Mouse (Mus musculus) MEL (cell line): Measurements from ENCODE around the gene Stim1. TPM values are rescaled to one million over a fixed set of nuclear protein-coding genes. Genes with fewer than 3 reads are reported as not detected.

ENCODE experiments used
- DNase-seq: peaks from one replicate; pipeline ENCODE4 v3.0.0; 2011; ENCODE audit warnings: low read depth, low spot score
- H3K27ac ChIP-seq: 2 replicates; pipeline ENCODE4 v1.5.1; 2012; ENCODE audit warnings: low read depth, mild to moderate bottlenecking, control low read depth, low read length, moderate library complexity; ENCODE audit not compliant: control insufficient read depth
- H3K27me3 ChIP-seq, 2 experiments: fragments of 150-350 bp in 1 of 2; sonication (generic) in 1 of 2; 2 replicates each; pipeline ENCODE4 v1.6.1; 2012; ENCODE audit warnings: low read length in 2 of 2, mild to moderate bottlenecking in 2 of 2, improper control_type of control experiment in 1 of 2, moderate library complexity in 1 of 2; ENCODE audit not compliant: insufficient read depth in 2 of 2, control insufficient read depth in 1 of 2
- H3K36me3 ChIP-seq, 2 experiments: 2 replicates each; pipeline ENCODE4 v1.6.1; 2012 to 2014; ENCODE audit warnings: low read length in 2 of 2, improper control_type of control experiment in 1 of 2, inconsistent platforms in 1 of 2, mild to moderate bottlenecking in 1 of 2; ENCODE audit not compliant: insufficient read depth in 2 of 2, control insufficient read depth in 1 of 2
- H3K4me1 ChIP-seq, 2 experiments: fragments of 150-350 bp in 1 of 2; sonication (generic) in 1 of 2; 2 replicates each; pipeline ENCODE4 v1.6.1; 2012; ENCODE audit warnings: low read length in 2 of 2, improper control_type of control experiment in 1 of 2, mild to moderate bottlenecking in 1 of 2; ENCODE audit not compliant: insufficient read depth in 2 of 2, control insufficient read depth in 1 of 2
- H3K4me3 ChIP-seq, 2 experiments: fragments of 150-350 bp in 1 of 2; sonication (generic) in 1 of 2; 2 replicates each; pipeline ENCODE4 v1.5.1; 2012; ENCODE audit warnings: low read depth in 2 of 2, low read length in 2 of 2, mild to moderate bottlenecking in 2 of 2, moderate library complexity in 2 of 2, control low read depth in 1 of 2, improper control_type of control experiment in 1 of 2; ENCODE audit not compliant: control insufficient read depth in 1 of 2, insufficient read depth in 1 of 2
- H3K79me2 ChIP-seq: 2 replicates; pipeline ENCODE4 v1.6.1; 2012; ENCODE audit warnings: mild to moderate bottlenecking, low read length, moderate library complexity; ENCODE audit not compliant: control insufficient read depth, poor library complexity, insufficient read depth
- H3K9ac ChIP-seq: 2 replicates; pipeline ENCODE4 v1.6.1; 2012; ENCODE audit warnings: low read depth, mild to moderate bottlenecking, control low read depth, low read length, moderate library complexity; ENCODE audit not compliant: control insufficient read depth, poor library complexity, severe bottlenecking
- H3K9me3 ChIP-seq: fragments of 150-350 bp; sonication (generic); replicated peaks from 2 replicates; pipeline ENCODE4 v1.6.1; 2012; ENCODE audit warnings: mild to moderate bottlenecking, low read length, improper control_type of control experiment, moderate library complexity; ENCODE audit not compliant: insufficient read depth
- BHLHE40 ChIP-seq: IDR thresholded peaks from 2 replicates; pipeline ENCODE4 v1.6.1; 2012; ENCODE audit warnings: low read depth, mild to moderate bottlenecking, inconsistent platforms, low read length, improper control_type of control experiment, borderline replicate concordance
- CHD2 ChIP-seq: IDR thresholded peaks from 2 replicates; pipeline ENCODE4 v1.6.1; 2011; ENCODE audit warnings: low read length, improper control_type of control experiment
- CTCF ChIP-seq, 3 experiments: IDR thresholded peaks in 2 of 3; conservative IDR thresholded peaks in 1 of 3; 2 replicates each; pipeline ENCODE4 v1.5.1; 2011 to 2012; ENCODE audit warnings: low read length in 3 of 3, low read depth in 2 of 3, mild to moderate bottlenecking in 2 of 3, improper control_type of control experiment in 1 of 3, inconsistent platforms in 1 of 3, mixed read lengths in 1 of 3, moderate library complexity in 1 of 3; ENCODE audit not compliant: control insufficient read depth in 1 of 3, insufficient read depth in 1 of 3, poor library complexity in 1 of 3, severe bottlenecking in 1 of 3
- E2F4 ChIP-seq: IDR thresholded peaks from 2 replicates; pipeline ENCODE4 v1.6.1; 2011; ENCODE audit warnings: low read depth, low read length, improper control_type of control experiment, borderline replicate concordance
- ETS1 ChIP-seq: IDR thresholded peaks from 2 replicates; pipeline ENCODE4 v1.6.1; 2012; ENCODE audit warnings: low read depth, mild to moderate bottlenecking, inconsistent platforms, low read length, improper control_type of control experiment, moderate library complexity
- JUND ChIP-seq: IDR thresholded peaks from 2 replicates; pipeline ENCODE4 v1.6.1; 2011; ENCODE audit warnings: low read depth, mild to moderate bottlenecking, improper control_type of control experiment, low read length
- MAZ ChIP-seq: IDR thresholded peaks from 2 replicates; pipeline ENCODE4 v1.6.1; 2012; ENCODE audit warnings: low read depth, mild to moderate bottlenecking, inconsistent platforms, low read length, improper control_type of control experiment
- MEF2A ChIP-seq: IDR thresholded peaks from 2 replicates; pipeline ENCODE4 v1.6.1; 2014; ENCODE audit warnings: low read depth, mild to moderate bottlenecking, inconsistent platforms, low read length, improper control_type of control experiment; ENCODE audit not compliant: poor library complexity, insufficient replicate concordance, severe bottlenecking; ENCODE audit errors: extremely low read depth
- MYB ChIP-seq: IDR thresholded peaks from 2 replicates; pipeline ENCODE4 v1.6.1; 2011; ENCODE audit warnings: mild to moderate bottlenecking, low read depth, low read length, improper control_type of control experiment
- POLR2A ChIP-seq, 2 experiments: IDR thresholded peaks; 2 replicates each; pipeline ENCODE4 v1.6.1; 2011 to 2012; ENCODE audit warnings: low read length in 2 of 2, mild to moderate bottlenecking in 2 of 2, control low read depth in 1 of 2, improper control_type of control experiment in 1 of 2, low read depth in 1 of 2, moderate library complexity in 1 of 2; ENCODE audit not compliant: control insufficient read depth in 1 of 2, insufficient read depth in 1 of 2, poor library complexity in 1 of 2
- POLR2AphosphoS2 ChIP-seq: IDR thresholded peaks from 2 replicates; pipeline ENCODE4 v1.6.1; 2011; ENCODE audit warnings: low read length, improper control_type of control experiment
- POLR2AphosphoS5 ChIP-seq: IDR thresholded peaks from 2 replicates; pipeline ENCODE4 v1.6.1; 2012; ENCODE audit warnings: low read depth, borderline replicate concordance, mild to moderate bottlenecking, inconsistent platforms, low read length, moderate library complexity, mixed read lengths
- TCF12 ChIP-seq: IDR thresholded peaks from 2 replicates; pipeline ENCODE4 v1.6.1; 2014; ENCODE audit warnings: low read depth, mild to moderate bottlenecking, inconsistent platforms, low read length, improper control_type of control experiment, moderate library complexity
- UBTF ChIP-seq: IDR thresholded peaks from 2 replicates; pipeline ENCODE4 v1.6.1; 2012; ENCODE audit warnings: low read depth, mild to moderate bottlenecking, inconsistent platforms, low read length, improper control_type of control experiment, moderate library complexity, borderline replicate concordance; ENCODE audit not compliant: insufficient read depth
- ZC3H11A ChIP-seq: IDR thresholded peaks from 2 replicates; pipeline ENCODE4 v1.6.1; 2012; ENCODE audit warnings: low read depth, mild to moderate bottlenecking, inconsistent platforms, low read length, improper control_type of control experiment
- polyA plus RNA-seq, 2 experiments: library from polyadenylated mRNA; stranded (reverse) in 1 of 2; unstranded in 1 of 2; fragments of >175 nt in 1 of 2; fragments of >200 nt in 1 of 2; gene quantifications; 2 replicates each; pipeline versions ENCODE4 v1.2.1 to v1.2.4; 2012; ENCODE audit warnings: low replicate concordance in 2 of 2, low read depth in 1 of 2; ENCODE audit not compliant: insufficient read length in 2 of 2, insufficient read depth in 1 of 2, missing spikeins in 1 of 2
- total RNA-seq: library from RNA; depleted of rRNA; stranded (reverse); fragments of 300-350 nt; gene quantifications from 2 replicates; pipeline ENCODE4 v1.2.3, GENCODE M21; 2012

The Stim1 gene
- total and polyA plus RNA-seq, 3 experiments = 26.1 to 65.0 TPM; not detected in 1

DNA sequence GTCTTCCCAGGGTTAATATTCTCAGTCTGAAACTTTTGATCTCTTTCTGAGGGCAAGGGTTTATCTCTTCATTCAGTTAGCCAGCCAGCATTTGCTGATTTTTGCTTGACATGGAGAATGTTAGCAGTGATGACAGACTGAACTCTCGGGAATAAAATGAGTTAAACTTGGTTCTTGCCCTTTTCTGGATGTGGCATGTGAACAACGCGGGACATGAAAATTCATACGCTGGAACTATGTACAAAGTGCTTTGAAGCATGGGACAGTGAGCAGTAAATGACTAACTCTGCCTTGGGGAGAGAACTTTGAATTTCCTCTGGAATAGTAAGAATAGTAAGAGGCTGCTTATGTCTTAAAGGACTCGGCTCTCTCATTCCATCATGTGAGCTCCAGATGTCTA is 81.6 kb downstream of the Stim1 start:
- no peaks in the 10 kb centered on the region for H3K27me3 ChIP-seq
- H3K4me3 ChIP-seq = no peak overlapping the region
- no peak overlapping the region for H3K9ac ChIP-seq
- H3K27ac ChIP-seq = no peak overlapping the region
- no peak for DNase-seq
- H3K9me3 ChIP-seq = no peaks in the 10 kb centered on the region
- no peak for TF ChIP-seq TCF12
- no peak for TF ChIP-seq MYB
- no peak for TF ChIP-seq CTCF (IDR thresholded peaks at IDR 0.05 in 2 of 3, conservative IDR thresholded peaks at IDR 0.05 in 1 of 3; ENCODE audit: control insufficient read depth in 1 of 3, insufficient read depth in 1 of 3, low read depth in 2 of 3, low read length in 3 of 3, poor library complexity in 1 of 3, severe bottlenecking in 1 of 3)
- TF ChIP-seq POLR2A (IDR thresholded peaks at IDR 0.05; ENCODE audit: control insufficient read depth in 1 of 2, insufficient read depth in 1 of 2, low read depth in 1 of 2, low read length in 2 of 2, poor library complexity in 1 of 2) = no peak
- no peak for TF ChIP-seq BHLHE40
- TF ChIP-seq MAZ = no peak
- TF ChIP-seq JUND = no peak
- TF ChIP-seq MEF2A = no peak
- no peak for TF ChIP-seq UBTF
- TF ChIP-seq ETS1 = no peak
- TF ChIP-seq E2F4 = no peak
- TF ChIP-seq POLR2AphosphoS5 = no peak
- H3K36me3 ChIP-seq = no peaks in the 10 kb centered on the region
- H3K79me2 ChIP-seq = peaks cover 1% of the 10 kb centered on the region; the same call in 1 of the 2 replicates
- no peaks in the 10 kb centered on the region for H3K4me1 ChIP-seq

GRCm38 (mm10) chr7:102353420-102353819 is 85.8 kb downstream of the Stim1 start:
- no peaks in the 10 kb centered on the region for H3K9me3 ChIP-seq
- H3K9ac ChIP-seq = no peak overlapping the region
- no peak overlapping the region for H3K4me3 ChIP-seq
- peaks cover 0 to 3% of the 10 kb centered on the region in 2 experiments; a peak in 1 of 4 replicates for H3K36me3 ChIP-seq
- H3K27ac ChIP-seq = no peak overlapping the region
- H3K79me2 ChIP-seq = peaks cover 3% of the 10 kb centered on the region; the same call in 1 of the 2 replicates
- H3K27me3 ChIP-seq = no peaks in the 10 kb centered on the region
- TF ChIP-seq ETS1 = no peak
- TF ChIP-seq, all 39 proteins: peak for 0
- DNase-seq = no peak
- no peaks in the 10 kb centered on the region for H3K4me1 ChIP-seq

GRCm38 (mm10) chr7:102358124-102358523 is 90.5 kb downstream of the Stim1 start:
- TF ChIP-seq ZC3H11A (no peak), MAZ (no peak), POLR2A (IDR thresholded peaks at IDR 0.05; ENCODE audit: control insufficient read depth in 1 of 2, insufficient read depth in 1 of 2, low read depth in 1 of 2, low read length in 2 of 2, poor library complexity in 1 of 2) (no peak), CHD2 (no peak), POLR2AphosphoS2 (no peak)

More at GRCm38 (mm10) chr7:102358124-102358523, 90.5 kb downstream of the Stim1 start:
- H3K4me1 ChIP-seq = no peaks in the 10 kb centered on the region
- DNase-seq = no peak
- no peak overlapping the region for H3K4me3 ChIP-seq
- no peak overlapping the region for H3K9ac ChIP-seq
- peaks cover 0 to 3% of the 10 kb centered on the region in 2 experiments; a peak in 2 of 4 replicates for H3K36me3 ChIP-seq
- no peaks in the 10 kb centered on the region for H3K27me3 ChIP-seq
- H3K79me2 ChIP-seq = peaks cover 3% of the 10 kb centered on the region; the same call in 1 of the 2 replicates
- no peak overlapping the region for H3K27ac ChIP-seq
- no peaks in the 10 kb centered on the region for H3K9me3 ChIP-seq
